Mouse (Mus musculus): ENCODE measurements at regions not wholly inside any gene's neighbourhood (a gene's known extent, or its start where the extent isn't known, plus 50 kb on each side); places are given as distances from the start of the nearest gene placed in this dataset.
A peak's percentile ranks its signal among the peaks of the same experiment; 100 is the strongest.

- DNase-seq = no peak
Observed at GRCm38 (mm10) chr4:150769043-150769442, 84.7 kb upstream of the Errfi1 start.

- DNase-seq = peak; percentile 42
Observed at GRCm38 (mm10) chr4:150758467-150759237, 95.1 kb upstream of the Errfi1 start.

- no peak for DNase-seq
Observed at GRCm38 (mm10) chr4:150757815-150758426, 95.8 kb upstream of the Errfi1 start.

GRCm38 (mm10) chr4:150757291-150757741 is 96.4 kb upstream of the Errfi1 start:
- DNase-seq = no peak

GRCm38 (mm10) chr4:150755446-150755845 is 98.3 kb upstream of the Errfi1 start:
- DNase-seq = no peak

GRCm38 (mm10) chr4:150752151-150752550 is 100.2 kb upstream of the Slc45a1 start:
- no peak for DNase-seq

GRCm38 (mm10) chr4:150750445-150751213 is 98.7 kb upstream of the Slc45a1 start:
- no peak for DNase-seq

- DNase-seq = no peak
Observed at GRCm38 (mm10) chr4:150749066-150749465, 97.1 kb upstream of the Slc45a1 start.

GRCm38 (mm10) chr4:150748099-150749000 is 96.4 kb upstream of the Slc45a1 start:
- DNase-seq = peak; percentile 16

- DNase-seq = no peak
Observed at GRCm38 (mm10) chr4:150746430-150746923, 94.5 kb upstream of the Slc45a1 start.

GRCm38 (mm10) chr4:150745529-150746429 is 93.8 kb upstream of the Slc45a1 start:
- DNase-seq = peak; percentile 38

- DNase-seq = no peak
Observed at GRCm38 (mm10) chr4:150743508-150743907, 91.5 kb upstream of the Slc45a1 start.

- DNase-seq = no peak
Observed at GRCm38 (mm10) chr4:150743103-150743502, 91.1 kb upstream of the Slc45a1 start.

- no peak for DNase-seq
Observed at GRCm38 (mm10) chr4:150741810-150742209, 89.8 kb upstream of the Slc45a1 start.

- DNase-seq = no peak
Observed at GRCm38 (mm10) chr4:150740167-150740566, 88.2 kb upstream of the Slc45a1 start.

- DNase-seq = no peak
Observed at GRCm38 (mm10) chr4:150738736-150739135, 86.8 kb upstream of the Slc45a1 start.

- peak; percentile 35 for DNase-seq
Observed at GRCm38 (mm10) chr4:150730061-150730812, 78.3 kb upstream of the Slc45a1 start.

GRCm38 (mm10) chr4:150726539-150726938 is 74.6 kb upstream of the Slc45a1 start:
- no peak for DNase-seq

- no peak for DNase-seq
Observed at GRCm38 (mm10) chr4:150726136-150726480, 74.1 kb upstream of the Slc45a1 start.
